Mouse (Mus musculus) ES-E14 (cell line): ENCODE results near the gene H2al1c.
"Not testable (repeated sequence)": the region's sequence is repeated elsewhere in the genome, so short reads cannot be mapped to it uniquely, and the experiment has no call there.

Source experiments
- CHD2 ChIP-seq: IDR thresholded peaks from 2 replicates; pipeline ENCODE4 v1.6.1; 2014; ENCODE audit warnings: mild to moderate bottlenecking, low read depth, low read length, inconsistent platforms
- HCFC1 ChIP-seq: IDR thresholded peaks from 2 replicates; pipeline ENCODE4 v1.6.1; 2012; ENCODE audit warnings: low read length, inconsistent platforms, borderline replicate concordance; ENCODE audit not compliant: insufficient read depth
- MAFK ChIP-seq: IDR thresholded peaks from 2 replicates; pipeline ENCODE4 v1.6.1; 2014; ENCODE audit warnings: mild to moderate bottlenecking, low read depth, low read length, inconsistent platforms; ENCODE audit not compliant: insufficient read depth
- ZC3H11A ChIP-seq: IDR thresholded peaks from 2 replicates; pipeline ENCODE4 v1.6.1; 2012; ENCODE audit warnings: low read depth, mild to moderate bottlenecking, inconsistent platforms, low read length, borderline replicate concordance

DNA sequence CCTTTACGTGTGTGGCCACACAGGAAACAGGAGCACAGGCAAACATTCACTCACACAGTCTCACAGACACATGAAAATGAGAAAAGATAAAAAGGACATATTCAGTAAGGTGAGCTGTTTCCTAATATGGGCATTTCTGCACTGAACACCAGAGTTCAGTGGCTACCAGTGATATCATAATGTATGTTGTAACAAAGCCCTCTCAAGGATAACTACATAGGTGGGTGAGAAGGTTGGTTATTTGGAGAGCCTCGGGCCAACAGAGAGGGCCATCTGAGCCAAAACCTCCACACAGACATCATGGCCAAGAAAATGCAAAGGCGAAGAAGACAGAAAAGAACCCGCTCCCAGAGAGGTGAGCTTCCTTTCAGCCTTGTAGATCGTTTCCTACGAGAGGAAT, 3.1 kb downstream of the H2al1c start, which contains the start of gene H2al1d:
- not testable (repeated sequence) for TF ChIP-seq ZC3H11A, MAFK, HCFC1, CHD2
